Mouse (Mus musculus) embryonic fibroblast, embryonic 13.5 days (primary cell): ENCODE measurements around the gene Inf2.

Experiments used
- CTCF ChIP-seq: IDR thresholded peaks from 2 replicates; pipeline ENCODE4 v1.5.1; 2011; ENCODE audit warnings: mild to moderate bottlenecking, control low read depth, low read length, moderate library complexity, borderline replicate concordance; ENCODE audit not compliant: insufficient read depth
- POLR2A ChIP-seq: IDR thresholded peaks from 2 replicates; pipeline ENCODE4 v1.6.1; 2011; ENCODE audit warnings: low read depth, mild to moderate bottlenecking, control low read depth, low read length, moderate library complexity

GRCm38 (mm10) chr12:112591730-112592129 is 3.1 kb downstream of the Inf2 start:
- TF ChIP-seq POLR2A, result no peak
- TF ChIP-seq CTCF, result no peak
